Mouse (Mus musculus) hindbrain, postnatal 0 days (tissue): ENCODE measurements at regions not wholly inside any gene's neighbourhood (a gene's known extent, or its start where the extent isn't known, plus 50 kb on each side); places are given as distances from the start of the nearest gene placed in this dataset.
"Not testable (repeated sequence)": the region's sequence is repeated elsewhere in the genome, so short reads cannot be mapped to it uniquely, and the experiment has no call there.

ENCODE experiments used
- ATAC-seq: fragments of 200-750 bp; cut with Nextera tagmentation; 2 replicates; pipeline ENCODE4 v1.8.0; 2017; ENCODE audit warnings: mild to moderate bottlenecking, moderate TSS enrichment, moderate library complexity
- DNase-seq: peaks from one replicate; pipeline ENCODE4 v3.0.0-alpha.2; 2015; ENCODE audit warnings: low spot score
- H3K27ac ChIP-seq: fragments of 300-500 bp; sonication (generic); 2 replicates; pipeline ENCODE4 v1.5.1; 2014; ENCODE audit warnings: mild to moderate bottlenecking
- H3K27me3 ChIP-seq: fragments of 300-500 bp; sonication (generic); 2 replicates; pipeline ENCODE4 v1.6.1; 2014; ENCODE audit warnings: low read length, mixed read lengths; ENCODE audit not compliant: insufficient read depth
- H3K36me3 ChIP-seq: fragments of 300-500 bp; sonication (generic); 2 replicates; pipeline ENCODE4 v1.6.1; 2014; ENCODE audit warnings: low read length, mixed read lengths; ENCODE audit not compliant: insufficient read depth
- H3K4me1 ChIP-seq: fragments of 300-500 bp; sonication (generic); 2 replicates; pipeline ENCODE4 v1.6.1; 2014; ENCODE audit warnings: antibody characterized with exemption, low read length, mixed read lengths; ENCODE audit not compliant: insufficient read depth
- H3K4me2 ChIP-seq: fragments of 300-500 bp; sonication (generic); 2 replicates; pipeline ENCODE4 v1.6.1; 2014; ENCODE audit warnings: low read depth, mild to moderate bottlenecking, low read length, moderate library complexity, mixed read lengths
- H3K4me3 ChIP-seq: fragments of 300-500 bp; sonication (generic); 2 replicates; pipeline ENCODE4 v1.5.1; 2014; ENCODE audit warnings: low read length
- H3K9ac ChIP-seq: fragments of 300-500 bp; sonication (generic); replicated peaks from 2 replicates; pipeline ENCODE4 v1.6.1; 2014; ENCODE audit warnings: mild to moderate bottlenecking, low read length, moderate library complexity, mixed read lengths
- H3K9me3 ChIP-seq: fragments of 300-500 bp; sonication (generic); 2 replicates; pipeline ENCODE4 v1.6.1; 2016; ENCODE audit warnings: low read length, mixed read lengths
- CTCF ChIP-seq: IDR thresholded peaks from 2 replicates; pipeline ENCODE4 v1.5.1; 2016; ENCODE audit warnings: antibody characterized with exemption, control low read depth, low read depth
- WGBS: fragments of 180-500 bp; shearing (Covaris S2); extraction: QIAGEN DNeasy Blood & Tissue Kit; methylation state at CpG from one replicate; pipeline ENCODE4 v1.1.7; 2014; 5-methylcytosine and 5-hydroxymethylcytosine counted together

- 67% methylated on average over 4 of the region's 4 CpGs for WGBS
- no peaks in the 10 kb centered on the region for H3K27me3 ChIP-seq
- H3K4me2 ChIP-seq: no peak overlapping the region
- no peak overlapping the region for H3K4me3 ChIP-seq
- ATAC-seq (no peak), DNase-seq (no peak)
- no peaks in the 10 kb centered on the region for H3K9me3 ChIP-seq
- no peak overlapping the region for H3K27ac ChIP-seq
- H3K36me3 ChIP-seq: no peaks in the 10 kb centered on the region
- no peak for TF ChIP-seq CTCF
- H3K9ac ChIP-seq: no peak overlapping the region
- no peaks in the 10 kb centered on the region for H3K4me1 ChIP-seq
Observed at GRCm38 (mm10) chr11:56505068-56505467, 464.3 kb upstream of the Nmur2 start.

- H3K27ac ChIP-seq: no peak overlapping the region
- H3K9me3 ChIP-seq: no peaks in the 10 kb centered on the region
- no peaks in the 10 kb centered on the region for H3K27me3 ChIP-seq
- no peak for TF ChIP-seq CTCF
- 57% methylated on average over 2 of the region's 2 CpGs for WGBS
- no peak overlapping the region for H3K4me2 ChIP-seq
- ATAC-seq (no peak), DNase-seq (peak; percentile 51)
- H3K4me3 ChIP-seq: no peak overlapping the region
- H3K4me1 ChIP-seq: no peaks in the 10 kb centered on the region
- H3K36me3 ChIP-seq: no peaks in the 10 kb centered on the region
- no peak overlapping the region for H3K9ac ChIP-seq
Observed at GRCm38 (mm10) chr11:56514941-56515340, 474.1 kb upstream of the Nmur2 start.

GRCm38 (mm10) chr11:56518486-56518885 is 477.7 kb upstream of the Nmur2 start:
- TF ChIP-seq CTCF: no peak
- DNase-seq: no peak
- WGBS: 62% methylated on average over 2 of the region's 2 CpGs

GRCm38 (mm10) chr11:56550736-56551135 is 460.5 kb upstream of the Gria1 start:
- H3K36me3 ChIP-seq: no peaks in the 10 kb centered on the region
- 39% methylated on average over 4 of the region's 4 CpGs for WGBS
- no peak for ATAC-seq
- no peak overlapping the region for H3K27ac ChIP-seq
- H3K4me1 ChIP-seq: no peaks in the 10 kb centered on the region
- no peak overlapping the region for H3K9ac ChIP-seq
- H3K27me3 ChIP-seq: no peaks in the 10 kb centered on the region
- no peak overlapping the region for H3K4me3 ChIP-seq
- no peak overlapping the region for H3K4me2 ChIP-seq
- TF ChIP-seq CTCF: no peak
- no peak for DNase-seq
- H3K9me3 ChIP-seq: no peaks in the 10 kb centered on the region

More at GRCm38 (mm10) chr11:56518486-56518885, 477.7 kb upstream of the Nmur2 start:
- no peaks in the 10 kb centered on the region for H3K9me3 ChIP-seq
- no peak overlapping the region for H3K9ac ChIP-seq
- H3K4me3 ChIP-seq: no peak overlapping the region
- H3K36me3 ChIP-seq: no peaks in the 10 kb centered on the region
- no peak for ATAC-seq
- no peaks in the 10 kb centered on the region for H3K4me1 ChIP-seq
- no peaks in the 10 kb centered on the region for H3K27me3 ChIP-seq
- no peak overlapping the region for H3K27ac ChIP-seq
- no peak overlapping the region for H3K4me2 ChIP-seq

GRCm38 (mm10) chr11:56556332-56556731 is 454.9 kb upstream of the Gria1 start:
- DNase-seq (peak; percentile 59), ATAC-seq (peak; percentile 72)
- Histone ChIP-seq H3K9me3 (no peaks in the 10 kb centered on the region), H3K4me1 (no peaks in the 10 kb centered on the region), H3K27ac (no peak overlapping the region), H3K36me3 (no peaks in the 10 kb centered on the region), H3K27me3 (no peaks in the 10 kb centered on the region), H3K9ac (no peak overlapping the region), H3K4me3 (no peak overlapping the region), H3K4me2 (no peak overlapping the region)
- WGBS: 53% methylated on average over 1 of the region's 1 CpGs
- TF ChIP-seq CTCF: no peak

GRCm38 (mm10) chr11:56580028-56580427 is 431.2 kb upstream of the Gria1 start:
- Histone ChIP-seq H3K27me3 (no peaks in the 10 kb centered on the region), H3K4me2 (no peak overlapping the region), H3K4me3 (no peak overlapping the region), H3K9ac (no peak overlapping the region), H3K36me3 (no peaks in the 10 kb centered on the region), H3K27ac (no peak overlapping the region), H3K4me1 (no peaks in the 10 kb centered on the region), H3K9me3 (no peaks in the 10 kb centered on the region)
- ATAC-seq: no peak
- WGBS: 87% methylated on average over 5 of the region's 5 CpGs
- TF ChIP-seq CTCF: no peak
- DNase-seq: no peak

- no peak for DNase-seq
- TF ChIP-seq CTCF: no peak
- Histone ChIP-seq H3K36me3 (no peaks in the 10 kb centered on the region), H3K9me3 (no peaks in the 10 kb centered on the region), H3K4me2 (no peak overlapping the region), H3K4me3 (no peak overlapping the region), H3K9ac (no peak overlapping the region), H3K27me3 (no peaks in the 10 kb centered on the region), H3K27ac (no peak overlapping the region), H3K4me1 (no peaks in the 10 kb centered on the region)
- ATAC-seq: no peak
- 70% methylated on average over 3 of the region's 3 CpGs for WGBS
Observed at GRCm38 (mm10) chr11:56583054-56583453, 428.1 kb upstream of the Gria1 start.

- not testable (repeated sequence) for DNase-seq, H3K4me1 ChIP-seq, H3K9ac ChIP-seq, H3K9me3 ChIP-seq, H3K27ac ChIP-seq, H3K36me3 ChIP-seq, H3K4me2 ChIP-seq, ATAC-seq, H3K4me3 ChIP-seq, H3K27me3 ChIP-seq
- 82% methylated on average over 2 of the region's 6 CpGs for WGBS
Observed at GRCm38 (mm10) chr11:56593435-56593834, 417.8 kb upstream of the Gria1 start.
